Mouse (Mus musculus) CD4-positive, CD25-positive, alpha-beta regulatory T cell, adult 9 weeks (primary cell): Measurements from ENCODE around the gene Taar8c. TPM values are rescaled to one million over a fixed set of nuclear protein-coding genes. Genes with fewer than 3 reads are reported as not detected.

Experiments used
- polyA plus RNA-seq: library from polyadenylated mRNA; unstranded; fragments of 100-300 nt; shearing (Covaris generic); gene quantifications from one replicate; pipeline ENCODE4 v1.2.1, GENCODE M21; 2017

Gene Taar8c
- not detected for polyA plus RNA-seq

GRCm38 (mm10) chr10:24101812-24102211, at the start of gene Taar8c:
Gene Taar8c, minus strand, starts transcription at chr10:24101912.

GRCm38 (mm10) chr10:24149135-24149781, 47.5 kb upstream of the Taar8c start, which contains the start of gene Stx7:
Gene Stx7, plus strand, starts transcription at chr10:24149302.

GRCm38 (mm10) chr10:24109434-24109833, 7.7 kb upstream of the Taar8c start, which contains the start of gene Taar9:
Gene Taar9, minus strand, starts transcription at chr10:24109534.

DNA sequence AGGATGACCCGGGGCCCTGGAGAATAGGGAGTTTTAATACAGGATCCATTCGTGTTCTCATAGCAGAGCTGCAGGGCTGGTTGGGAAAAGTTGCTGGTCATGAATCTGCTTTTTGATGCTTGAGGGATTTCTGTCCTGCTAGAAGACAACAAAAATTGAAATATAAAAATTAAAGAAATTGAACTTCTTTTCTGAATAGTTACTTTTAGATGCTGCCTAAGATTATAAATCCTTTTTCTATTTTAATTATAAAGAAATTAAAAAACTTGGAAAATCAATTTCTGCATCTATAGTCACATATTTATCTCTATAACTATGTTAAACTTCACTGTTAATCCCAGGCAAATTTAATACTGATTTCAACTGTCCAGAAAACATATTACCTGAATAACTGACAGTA, 9.5 kb downstream of the Taar8c start, which contains the start of gene Taar8b:
TSS of gene Taar8b (minus strand) at position 101 of the 400 bp plus-strand sequence.

DNA sequence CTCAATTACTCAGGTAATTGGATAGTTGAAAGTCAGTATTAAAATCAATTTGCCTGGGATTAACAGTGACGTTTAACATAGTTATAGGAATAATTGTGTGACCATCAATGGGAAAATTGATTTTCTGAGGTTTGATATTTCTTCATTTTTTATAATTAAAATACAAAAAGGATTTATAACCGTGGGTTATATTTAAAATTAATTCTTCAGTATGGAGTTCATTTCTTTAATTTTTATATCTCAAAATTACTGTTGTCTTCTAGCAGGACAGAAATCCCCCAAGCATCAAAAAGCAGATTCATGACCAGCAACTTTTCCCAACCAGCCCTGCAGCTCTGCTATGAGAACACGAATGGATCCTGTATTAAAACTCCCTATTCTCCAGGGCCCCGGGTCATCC, 25.5 kb downstream of the Taar8c start, which contains the start of gene Taar8a:
TSS of gene Taar8a (plus strand) at position 301 of the 400 bp plus-strand sequence.

Other genes with a start within 250 kb of the Taar8c start
- gene Vnn1, start 207.2 kb downstream of the Taar8c start, polyA plus RNA-seq, result not detected
- 0.25 TPM for gene Taar1, start 181.6 kb downstream of the Taar8c start, polyA plus RNA-seq
- gene Taar2, start 163.3 kb downstream of the Taar8c start, polyA plus RNA-seq, result not detected
- not detected for gene Taar3, start 152.4 kb downstream of the Taar8c start, polyA plus RNA-seq
- not detected for gene Taar4, start 141.4 kb downstream of the Taar8c start, polyA plus RNA-seq
- not detected for gene Taar5, start 131.2 kb downstream of the Taar8c start, polyA plus RNA-seq
- gene Taar6, start 116.3 kb downstream of the Taar8c start, polyA plus RNA-seq, result not detected
- gene Taar7a, start 108.4 kb downstream of the Taar8c start, polyA plus RNA-seq, result not detected
- gene Taar7b, start 102.0 kb downstream of the Taar8c start, polyA plus RNA-seq, result not detected
- gene Taar7d, start 74.7 kb downstream of the Taar8c start, polyA plus RNA-seq, result not detected
- not detected for gene Taar7e, start 64.3 kb downstream of the Taar8c start, polyA plus RNA-seq
- gene Taar7f, start 52.4 kb downstream of the Taar8c start, polyA plus RNA-seq, result not detected
- gene Taar8a, start 25.4 kb downstream of the Taar8c start, polyA plus RNA-seq, result not detected
- gene Taar8b, start 9.6 kb downstream of the Taar8c start, polyA plus RNA-seq, result not detected
- gene Taar9, start 7.6 kb upstream of the Taar8c start, polyA plus RNA-seq, result not detected
- gene Stx7, start 47.4 kb upstream of the Taar8c start, polyA plus RNA-seq, result 47.3 TPM
- not detected for gene Moxd1, start 121.6 kb upstream of the Taar8c start, polyA plus RNA-seq